Mouse (Mus musculus): ENCODE measurements around the gene Clic3.

Clic3 gene

GRCm38 (mm10) chr2:25456205-25456953 is at the start of gene Clic3:
Clic3 (plus strand) TSS chr2:25456838.
- no peak for DNase-seq (ENCODE audit: low read depth, low spot score)

- no peak for DNase-seq (ENCODE audit: low read depth, low spot score)
Observed at GRCm38 (mm10) chr2:25408908-25409307, 47.7 kb upstream of the Clic3 start.

- peak; percentile 35 for DNase-seq (ENCODE audit: low read depth, low spot score)
Observed at GRCm38 (mm10) chr2:25413436-25413835, 43.2 kb upstream of the Clic3 start.

- DNase-seq (ENCODE audit: low read depth, low spot score) = no peak
Observed at GRCm38 (mm10) chr2:25417426-25417825, 39.2 kb upstream of the Clic3 start.

- peak; percentile 86 for DNase-seq (ENCODE audit: low read depth, low spot score)
Observed at GRCm38 (mm10) chr2:25421896-25422295, 34.7 kb upstream of the Clic3 start.

GRCm38 (mm10) chr2:25422587-25423410 is 33.8 kb upstream of the Clic3 start, which contains the start of gene Fut7:
Fut7 (plus strand) TSS chr2:25423267.
- peak; percentile 76 for DNase-seq (ENCODE audit: low read depth, low spot score)

GRCm38 (mm10) chr2:25423626-25424025 is 33.0 kb upstream of the Clic3 start:
- no peak for DNase-seq (ENCODE audit: low read depth, low spot score)

- DNase-seq (ENCODE audit: low read depth, low spot score) = no peak
Observed at GRCm38 (mm10) chr2:25425481-25425880, 31.2 kb upstream of the Clic3 start.

- DNase-seq (ENCODE audit: low read depth, low spot score) = peak; percentile 91
Observed at GRCm38 (mm10) chr2:25426721-25427191, 29.9 kb upstream of the Clic3 start.

GRCm38 (mm10) chr2:25427256-25427655 is 29.4 kb upstream of the Clic3 start:
- no peak for DNase-seq (ENCODE audit: low read depth, low spot score)

- DNase-seq (ENCODE audit: low read depth, low spot score) = peak; percentile 96
Observed at GRCm38 (mm10) chr2:25428442-25429236, 28.0 kb upstream of the Clic3 start, which contains the start of gene Abca2. Abca2 (plus strand) TSS chr2:25428703.

GRCm38 (mm10) chr2:25429435-25430180 is 27.0 kb upstream of the Clic3 start:
- DNase-seq (ENCODE audit: low read depth, low spot score) = no peak

- no peak for DNase-seq (ENCODE audit: low read depth, low spot score)
Observed at GRCm38 (mm10) chr2:25430395-25431233, 26.0 kb upstream of the Clic3 start.

GRCm38 (mm10) chr2:25431308-25431855 is 25.3 kb upstream of the Clic3 start:
- no peak for DNase-seq (ENCODE audit: low read depth, low spot score)

GRCm38 (mm10) chr2:25432326-25433098 is 24.1 kb upstream of the Clic3 start:
- no peak for DNase-seq (ENCODE audit: low read depth, low spot score)

- DNase-seq (ENCODE audit: low read depth, low spot score) = no peak
Observed at GRCm38 (mm10) chr2:25433101-25433500, 23.5 kb upstream of the Clic3 start.

- DNase-seq (ENCODE audit: low read depth, low spot score) = no peak
Observed at GRCm38 (mm10) chr2:25434292-25434691, 22.3 kb upstream of the Clic3 start.

GRCm38 (mm10) chr2:25436286-25436820 is 20.3 kb upstream of the Clic3 start:
- no peak for DNase-seq (ENCODE audit: low read depth, low spot score)

GRCm38 (mm10) chr2:25441067-25441466 is 15.6 kb upstream of the Clic3 start:
- no peak for DNase-seq (ENCODE audit: low read depth, low spot score)
